In genomic region chr5:114969609-114970215, GRCm38 (mm10) we compare ENCODE assay signal across 19 mouse cellular contexts. TPM values are rescaled to one million over a fixed set of nuclear protein-coding genes. Genes with fewer than 3 reads are reported as not detected.
DNase-seq lines count a peak whose midpoint lies in the region; ATAC-seq lines count a peak whose summit lies in the region.
"Had no signal": no experiment of that assay in that cellular context is flagged by ENCODE, and none has a peak within 500 bp of the region (broad histone marks: within the 10 kb centered on the region; RNA-seq: fewer than 3 reads in every experiment).

No protein-coding gene starts in this region.

- ATAC-seq in intestine, embryonic 15.5 days: no peak
- no peak for ATAC-seq in liver, embryonic 12.5 days
- no peak for ATAC-seq in stomach, embryonic 15.5 days (ENCODE audit: insufficient read depth, low FRiP score, low read depth)

- peak; percentile 71 for DNase-seq in kidney, adult 9 months
- DNase-seq in urinary bladder, postnatal 14 days (ENCODE audit: low spot score): no peak
- no peak for DNase-seq in cerebellum, adult 18-20 months
- no peak for DNase-seq in retina, postnatal 1 day
- DNase-seq: cerebellum, adult 9-10 months; gastrocnemius, postnatal 36 days; heart, postnatal 10 days; layer of hippocampus, postnatal 36 days; lung, adult 18-20 months; thymus, adult 18-20 months had no signal

- no peaks in the 10 kb centered on the region for H3K36me3 ChIP-seq in intestine, embryonic 15.5 days
- no peaks in the 10 kb centered on the region for H3K36me3 ChIP-seq in liver, embryonic 12.5 days
- H3K36me3 ChIP-seq in stomach, embryonic 15.5 days: no peaks in the 10 kb centered on the region
- H3K36me3 ChIP-seq: embryonic facial prominence, embryonic 12.5 days; G1E; heart, embryonic 10.5 days; hindbrain, embryonic 12.5 days; neural tube, embryonic 12.5 days had no signal

- H3K4me2 ChIP-seq in intestine, embryonic 15.5 days (replicated peaks): peak overlapping the region; percentile 58
- peak overlapping the region; percentile 39 for H3K4me2 ChIP-seq in liver, embryonic 12.5 days
- H3K4me2 ChIP-seq in stomach, embryonic 15.5 days: peak overlapping the region; percentile 27; the same call in 1 of the 2 replicates
- H3K4me2 ChIP-seq: embryonic facial prominence, embryonic 12.5 days; hindbrain, embryonic 12.5 days; neural tube, embryonic 12.5 days had no signal

- WGBS in intestine, embryonic 15.5 days: 46% methylated on average over 13 of the region's 13 CpGs
- WGBS in liver, embryonic 12.5 days (ENCODE audit: insufficient replicate concordance): 50% methylated on average over 13 of the region's 13 CpGs
- WGBS in stomach, embryonic 15.5 days: 44% methylated on average over 13 of the region's 13 CpGs

- H3K27me3 ChIP-seq in intestine, embryonic 15.5 days (replicated peaks): no peaks in the 10 kb centered on the region
- peaks cover 38% of the 10 kb centered on the region for H3K27me3 ChIP-seq in liver, embryonic 12.5 days (replicated peaks)
- H3K27me3 ChIP-seq in stomach, embryonic 15.5 days (replicated peaks): no peaks in the 10 kb centered on the region

- H3K4me1 ChIP-seq in intestine, embryonic 15.5 days (replicated peaks): peaks cover 8% of the 10 kb centered on the region; the same call in 1 of the 2 replicates
- peaks cover 25% of the 10 kb centered on the region for H3K4me1 ChIP-seq in liver, embryonic 12.5 days
- 0 out of 2 replicates have a peak, but pooled peaks cover 5% of the 10 kb centered on the region for H3K4me1 ChIP-seq in stomach, embryonic 15.5 days

- peak overlapping the region; percentile 68 for H3K9ac ChIP-seq in intestine, embryonic 15.5 days
- H3K9ac ChIP-seq in liver, embryonic 12.5 days: peak overlapping the region; percentile 51; the same call in 1 of the 2 replicates
- H3K9ac ChIP-seq in stomach, embryonic 15.5 days: peak overlapping the region; percentile 39; the same call in 1 of the 2 replicates
- H3K9ac ChIP-seq: embryonic facial prominence, embryonic 12.5 days; hindbrain, embryonic 12.5 days; neural tube, embryonic 12.5 days had no signal

- H3K27ac ChIP-seq in intestine, embryonic 15.5 days: peak overlapping the region; percentile 92
- peak overlapping the region; percentile 55 for H3K27ac ChIP-seq in liver, embryonic 12.5 days
- peak overlapping the region; percentile 86 for H3K27ac ChIP-seq in stomach, embryonic 15.5 days
- H3K27ac ChIP-seq: embryonic facial prominence, embryonic 12.5 days; hindbrain, embryonic 12.5 days; neural tube, embryonic 12.5 days had no signal

- H3K9me3 ChIP-seq in intestine, embryonic 15.5 days: no peaks in the 10 kb centered on the region
- no peaks in the 10 kb centered on the region for H3K9me3 ChIP-seq in liver, embryonic 12.5 days (replicated peaks)
- H3K9me3 ChIP-seq in stomach, embryonic 15.5 days: no peaks in the 10 kb centered on the region
- H3K9me3 ChIP-seq: embryonic facial prominence, embryonic 12.5 days; G1E; heart, embryonic 10.5 days; hindbrain, embryonic 12.5 days; neural tube, embryonic 12.5 days had no signal

- H3K4me3 ChIP-seq in intestine, embryonic 15.5 days (replicated peaks): peak overlapping the region; percentile 47
- H3K4me3 ChIP-seq in liver, embryonic 12.5 days: peak overlapping the region; percentile 35
- peak overlapping the region; percentile 46 for H3K4me3 ChIP-seq in stomach, embryonic 15.5 days (replicated peaks)
- H3K4me3 ChIP-seq: embryonic facial prominence, embryonic 12.5 days; heart, embryonic 10.5 days; hindbrain, embryonic 12.5 days; neural tube, embryonic 12.5 days had no signal

RNA-seq across cellular contexts. Expression of gene Hnf1a, which starts 1.2 kb away (rescaled TPM):
- 18.0 and 18.6 TPM in 2 replicates for polyA plus RNA-seq in intestine, embryonic 15.5 days (2015; fragmentation: Nextera tagmentation; extraction: Ambion mirVana)
- polyA plus RNA-seq in liver, embryonic 12.5 days (2016; fragmentation: Nextera tagmentation; extraction: Ambion mirVana): 3.8 and 3.9 TPM in 2 replicates
- 11.2 and 16.2 TPM in 2 replicates for polyA plus RNA-seq in stomach, embryonic 15.5 days (2015; fragmentation: Nextera tagmentation; extraction: Ambion mirVana)
- polyA plus RNA-seq: cortical plate, adult 2 months; G1E had no signal

RNA-seq across cellular contexts. Expression of gene 2210016L21Rik, which starts 27.8 kb away (rescaled TPM):
- 51.3 and 62.7 TPM in 2 replicates for polyA plus RNA-seq in intestine, embryonic 15.5 days (2015; fragmentation: Nextera tagmentation; extraction: Ambion mirVana)
- polyA plus RNA-seq in liver, embryonic 12.5 days (2016; fragmentation: Nextera tagmentation; extraction: Ambion mirVana): 22.1 and 25.2 TPM in 2 replicates
- polyA plus RNA-seq in stomach, embryonic 15.5 days (2015; fragmentation: Nextera tagmentation; extraction: Ambion mirVana): 52.4 and 57.4 TPM in 2 replicates

RNA-seq across cellular contexts. Expression of gene Sppl3, which starts 41.2 kb away (rescaled TPM):
- 16.8 and 23.6 TPM in 2 replicates for polyA plus RNA-seq in intestine, embryonic 15.5 days (2015; fragmentation: Nextera tagmentation; extraction: Ambion mirVana)
- 19.3 and 23.7 TPM in 2 replicates for polyA plus RNA-seq in liver, embryonic 12.5 days (2016; fragmentation: Nextera tagmentation; extraction: Ambion mirVana)
- 31.5 and 34.2 TPM in 2 replicates for polyA plus RNA-seq in stomach, embryonic 15.5 days (2015; fragmentation: Nextera tagmentation; extraction: Ambion mirVana)

RNA-seq across cellular contexts. Expression of gene Oasl1, which starts 46.7 kb away (rescaled TPM):
- 1.9 and 2.3 TPM in 2 replicates for polyA plus RNA-seq in intestine, embryonic 15.5 days (2015; fragmentation: Nextera tagmentation; extraction: Ambion mirVana)
- polyA plus RNA-seq in liver, embryonic 12.5 days (2016; fragmentation: Nextera tagmentation; extraction: Ambion mirVana): 0.29 and 0.30 TPM in 2 replicates
- 0.90 and 1.2 TPM in 2 replicates for polyA plus RNA-seq in stomach, embryonic 15.5 days (2015; fragmentation: Nextera tagmentation; extraction: Ambion mirVana)
- polyA plus RNA-seq: heart, embryonic 10.5 days had no signal
